Mouse (Mus musculus): ENCODE results near the gene Gnas. TPM values are rescaled to one million over a fixed set of nuclear protein-coding genes. Genes with fewer than 3 reads are reported as not detected.
A peak's percentile ranks its signal among the peaks of the same experiment; 100 is the strongest.

The Gnas gene
- polyA plus RNA-seq, 1 experiment from 2014 or later: 1,406 TPM

DNA sequence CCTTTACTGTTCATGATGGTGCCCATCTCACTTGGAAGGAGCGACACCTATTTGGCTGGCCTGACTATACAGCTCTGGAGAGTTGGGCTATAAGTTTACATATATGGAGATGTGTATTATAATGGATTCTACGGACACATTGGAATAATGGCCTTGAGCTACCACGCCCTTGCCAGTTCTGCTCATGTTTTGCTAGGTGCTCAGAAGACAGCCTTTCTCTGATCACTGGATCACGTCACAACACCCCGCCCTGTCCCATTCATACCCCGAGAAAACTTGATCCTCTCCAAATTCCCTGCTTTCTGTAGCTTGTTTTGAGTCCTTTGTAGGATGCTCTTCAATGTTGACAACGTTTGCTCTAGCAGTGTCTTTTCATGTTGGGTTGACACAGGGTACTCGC is 19.9 kb upstream of the Gnas start:
- no peak for DNase-seq (ENCODE audit: low spot score)
- no peak overlapping the region for H3K27ac ChIP-seq (replicated peaks; ENCODE audit: low read depth, low read length)
- peaks cover 4% of the 10 kb centered on the region; the same call in 1 of the 2 replicates for H3K36me3 ChIP-seq (ENCODE audit: control insufficient read depth, insufficient read depth, low read length)
- WGBS: 87% methylated on average over 8 of the region's 8 CpGs
- H3K9me3 ChIP-seq (ENCODE audit: control insufficient read depth, low read length): no peaks in the 10 kb centered on the region
- H3K4me3 ChIP-seq (ENCODE audit: low read depth, low read length): no peak overlapping the region
- no peak for ATAC-seq (ENCODE audit: insufficient number of reproducible peaks, low FRiP score, low TSS enrichment, low read depth)
- H3K4me1 ChIP-seq (ENCODE audit: control insufficient read depth, insufficient read depth, low read length): no peaks in the 10 kb centered on the region
- no peak overlapping the region for H3K9ac ChIP-seq (ENCODE audit: low read length)
- H3K4me2 ChIP-seq (ENCODE audit: low read depth, severe bottlenecking): no peak overlapping the region
- H3K27me3 ChIP-seq (ENCODE audit: control insufficient read depth, insufficient read depth, low read length): no peaks in the 10 kb centered on the region

DNA sequence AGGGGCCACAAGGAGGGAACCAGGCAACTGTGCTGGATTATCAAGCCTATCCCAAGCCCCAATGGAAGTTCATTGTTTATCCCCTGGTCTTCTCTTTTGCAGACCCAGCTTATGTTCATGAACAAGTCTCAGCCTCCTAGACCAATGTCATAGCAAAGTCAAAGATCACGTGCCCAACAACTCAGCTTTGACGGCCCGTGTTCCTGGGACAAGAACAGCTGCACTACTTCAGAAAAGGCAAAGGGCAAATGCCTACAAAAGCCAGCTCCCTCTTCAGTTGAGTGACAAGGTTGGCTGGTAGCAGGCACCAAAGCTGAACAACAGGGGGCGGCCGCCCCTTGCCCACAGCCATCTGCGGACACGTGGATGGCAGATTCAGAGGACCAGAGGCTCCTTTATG is 13.7 kb upstream of the Gnas start:
- Histone ChIP-seq H3K4me1 (ENCODE audit: control insufficient read depth, insufficient read depth, low read length) (no peaks in the 10 kb centered on the region), H3K36me3 (ENCODE audit: control insufficient read depth, insufficient read depth, low read length) (peaks cover 4% of the 10 kb centered on the region; the same call in 1 of the 2 replicates), H3K27me3 (ENCODE audit: control insufficient read depth, insufficient read depth, low read length) (no peaks in the 10 kb centered on the region), H3K9ac (ENCODE audit: low read length) (no peak overlapping the region), H3K9me3 (ENCODE audit: control insufficient read depth, low read length) (no peaks in the 10 kb centered on the region), H3K4me3 (ENCODE audit: low read depth, low read length) (no peak overlapping the region), H3K27ac (replicated peaks; ENCODE audit: low read depth, low read length) (no peak overlapping the region), H3K4me2 (ENCODE audit: low read depth, severe bottlenecking) (no peak overlapping the region)
- ATAC-seq (ENCODE audit: insufficient number of reproducible peaks, low FRiP score, low TSS enrichment, low read depth) (no peak), DNase-seq (ENCODE audit: low spot score) (no peak)
- WGBS: 88% methylated on average over 7 of the region's 7 CpGs

DNA sequence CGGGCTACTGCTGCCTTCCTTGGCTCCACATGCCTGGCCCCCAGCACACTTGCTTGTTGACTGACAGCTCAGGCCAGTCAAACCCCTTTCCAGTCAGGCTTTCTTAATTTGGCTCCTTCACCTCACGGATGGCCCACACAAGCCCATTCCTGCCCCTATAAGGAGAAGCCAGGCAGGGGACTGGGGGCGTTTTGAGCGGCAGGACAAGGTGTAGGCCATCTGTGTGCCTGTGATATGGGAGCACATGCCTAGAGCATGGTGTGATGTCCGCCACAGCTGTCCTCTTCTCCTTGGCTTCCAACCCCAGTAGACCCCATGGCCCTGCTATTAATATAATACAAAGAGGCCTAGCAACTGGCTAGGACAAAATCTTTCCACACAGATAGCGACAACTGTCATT is 12.7 kb upstream of the Gnas start:
- ATAC-seq (ENCODE audit: insufficient number of reproducible peaks, low FRiP score, low TSS enrichment, low read depth) (no peak), DNase-seq (ENCODE audit: low spot score) (no peak)
- Histone ChIP-seq H3K4me3 (ENCODE audit: low read depth, low read length) (no peak overlapping the region), H3K4me1 (ENCODE audit: control insufficient read depth, insufficient read depth, low read length) (no peaks in the 10 kb centered on the region), H3K9ac (ENCODE audit: low read length) (no peak overlapping the region), H3K27me3 (ENCODE audit: control insufficient read depth, insufficient read depth, low read length) (no peaks in the 10 kb centered on the region), H3K27ac (replicated peaks; ENCODE audit: low read depth, low read length) (no peak overlapping the region), H3K9me3 (ENCODE audit: control insufficient read depth, low read length) (no peaks in the 10 kb centered on the region), H3K36me3 (ENCODE audit: control insufficient read depth, insufficient read depth, low read length) (peaks cover 4% of the 10 kb centered on the region; the same call in 1 of the 2 replicates), H3K4me2 (ENCODE audit: low read depth, severe bottlenecking) (no peak overlapping the region)
- 82% methylated on average over 6 of the region's 6 CpGs for WGBS

DNA sequence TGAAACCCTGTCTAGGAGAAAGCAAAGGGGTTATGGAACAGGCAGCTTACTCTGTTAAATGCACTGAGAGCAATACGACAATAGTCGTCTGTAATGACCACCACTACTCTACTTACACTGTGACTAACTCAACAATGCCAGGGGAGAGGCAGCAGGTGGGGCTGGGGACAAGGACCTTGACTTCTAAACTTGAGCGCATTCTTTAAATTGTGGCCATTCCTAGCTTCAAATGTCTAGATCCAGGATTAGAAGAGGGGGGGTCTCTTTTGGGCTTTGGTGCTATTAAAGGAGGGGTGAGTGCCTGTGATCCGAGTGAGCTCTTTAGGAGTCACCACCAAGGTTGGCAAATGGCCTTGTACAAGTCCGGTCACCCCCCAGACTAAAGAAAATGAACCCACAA is 11.0 kb upstream of the Gnas start:
- no peaks in the 10 kb centered on the region; the same call in 1 of the 2 replicates for H3K36me3 ChIP-seq (ENCODE audit: control insufficient read depth, insufficient read depth, low read length)
- no peak for ATAC-seq (ENCODE audit: insufficient number of reproducible peaks, low FRiP score, low TSS enrichment, low read depth)
- WGBS: 82% methylated on average over 5 of the region's 5 CpGs

DNA sequence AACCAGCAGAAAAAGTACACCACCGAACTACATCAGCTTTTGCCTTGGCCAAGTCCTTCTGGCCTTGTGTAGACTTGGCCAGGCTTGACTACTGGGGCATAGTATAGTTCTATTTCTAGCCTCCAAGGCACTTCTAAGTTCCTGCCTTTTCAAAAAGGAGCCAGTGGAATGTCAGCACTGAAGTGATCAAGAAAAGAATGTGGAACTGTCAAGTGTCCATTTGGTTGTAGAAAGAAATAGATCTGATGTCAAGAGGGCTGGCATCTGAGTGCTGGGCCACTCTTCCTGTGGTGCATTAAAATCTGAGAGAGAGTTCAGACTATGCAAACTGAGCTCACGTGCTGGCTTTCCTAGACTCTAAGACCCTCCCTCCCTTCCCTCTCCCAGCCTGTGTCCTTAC is 10.2 kb upstream of the Gnas start:
- no peaks in the 10 kb centered on the region for H3K4me1 ChIP-seq (ENCODE audit: control insufficient read depth, insufficient read depth, low read length)
- no peak overlapping the region for H3K4me2 ChIP-seq (ENCODE audit: low read depth, severe bottlenecking)
- H3K9me3 ChIP-seq (ENCODE audit: control insufficient read depth, low read length): no peaks in the 10 kb centered on the region
- no peaks in the 10 kb centered on the region for H3K27me3 ChIP-seq (ENCODE audit: control insufficient read depth, insufficient read depth, low read length)
- no peak for ATAC-seq (ENCODE audit: insufficient number of reproducible peaks, low FRiP score, low TSS enrichment, low read depth)
- DNase-seq (ENCODE audit: low spot score): no peak
- no peaks in the 10 kb centered on the region; the same call in 1 of the 2 replicates for H3K36me3 ChIP-seq (ENCODE audit: control insufficient read depth, insufficient read depth, low read length)
- H3K9ac ChIP-seq (ENCODE audit: low read length): no peak overlapping the region
- no peak overlapping the region for H3K4me3 ChIP-seq (ENCODE audit: low read depth, low read length)
- H3K27ac ChIP-seq (replicated peaks; ENCODE audit: low read depth, low read length): no peak overlapping the region
- 91% methylated on average over 2 of the region's 2 CpGs for WGBS

More for the DNA sequence above, 11.0 kb upstream of the Gnas start:
- Histone ChIP-seq H3K4me1 (ENCODE audit: control insufficient read depth, insufficient read depth, low read length) (no peaks in the 10 kb centered on the region), H3K4me3 (ENCODE audit: low read depth, low read length) (no peak overlapping the region), H3K27me3 (ENCODE audit: control insufficient read depth, insufficient read depth, low read length) (no peaks in the 10 kb centered on the region), H3K27ac (replicated peaks; ENCODE audit: low read depth, low read length) (no peak overlapping the region), H3K4me2 (ENCODE audit: low read depth, severe bottlenecking) (no peak overlapping the region), H3K9me3 (ENCODE audit: control insufficient read depth, low read length) (no peaks in the 10 kb centered on the region), H3K9ac (ENCODE audit: low read length) (no peak overlapping the region)
- DNase-seq (ENCODE audit: low spot score): no peak

DNA sequence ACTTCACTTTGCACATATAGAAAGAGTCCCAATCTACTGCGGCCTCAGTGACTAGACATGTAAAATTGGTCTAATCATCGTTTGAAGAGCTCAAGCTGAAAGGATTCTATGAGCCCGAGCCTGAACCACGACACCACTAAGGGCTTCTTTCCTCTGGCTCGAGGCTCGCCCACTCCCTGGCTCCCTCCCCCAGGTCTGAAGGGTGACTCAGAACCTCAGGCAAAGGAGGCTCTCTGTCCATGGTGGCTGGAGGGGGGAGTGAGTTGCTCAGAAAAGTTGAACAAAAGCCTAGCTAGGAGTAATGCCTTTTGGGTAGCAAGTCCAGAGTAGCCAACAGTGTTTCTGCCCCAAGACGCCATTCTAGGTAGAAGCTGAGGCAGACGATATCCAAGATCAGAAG is 4.3 kb upstream of the Gnas start:
- H3K4me3 ChIP-seq (ENCODE audit: low read depth, low read length): no peak overlapping the region
- ATAC-seq (ENCODE audit: insufficient number of reproducible peaks, low FRiP score, low TSS enrichment, low read depth) (no peak), DNase-seq (ENCODE audit: low spot score) (no peak)
- H3K27ac ChIP-seq (replicated peaks; ENCODE audit: low read depth, low read length): no peak overlapping the region
- H3K36me3 ChIP-seq (ENCODE audit: control insufficient read depth, insufficient read depth, low read length): peaks cover 9% of the 10 kb centered on the region
- 77% methylated on average over 8 of the region's 8 CpGs for WGBS
- no peaks in the 10 kb centered on the region; the same call in 1 of the 2 replicates for H3K9me3 ChIP-seq (ENCODE audit: control insufficient read depth, low read length)
- H3K4me1 ChIP-seq (ENCODE audit: control insufficient read depth, insufficient read depth, low read length): no peaks in the 10 kb centered on the region
- no peak overlapping the region for H3K4me2 ChIP-seq (ENCODE audit: low read depth, severe bottlenecking)
- H3K9ac ChIP-seq (ENCODE audit: low read length): no peak overlapping the region
- H3K27me3 ChIP-seq (ENCODE audit: control insufficient read depth, insufficient read depth, low read length): peaks cover 8% of the 10 kb centered on the region

DNA sequence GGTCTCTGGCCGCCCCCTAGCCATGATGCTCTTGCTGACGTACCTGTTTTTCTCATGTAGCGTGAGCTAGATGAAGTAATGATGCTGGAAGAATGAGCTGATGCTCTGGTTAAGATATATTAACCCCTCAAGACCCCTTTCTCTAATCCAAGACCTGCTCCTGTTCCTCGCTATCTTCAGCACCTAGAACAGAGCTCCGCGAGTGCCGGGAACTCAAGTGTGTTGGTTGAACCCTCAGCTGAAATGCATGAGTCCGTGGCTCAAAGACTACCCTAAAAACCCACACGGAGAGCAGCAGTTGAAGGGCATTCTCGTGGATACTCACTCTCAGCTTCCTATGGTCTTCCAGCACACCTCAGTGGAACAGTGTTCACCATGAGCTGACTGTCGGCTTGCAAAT is 779 bp upstream of the Gnas start:
- peak overlapping the region; percentile 47; the same call in 1 of the 2 replicates for H3K4me2 ChIP-seq (ENCODE audit: low read depth, severe bottlenecking)
- ATAC-seq (ENCODE audit: insufficient number of reproducible peaks, low FRiP score, low TSS enrichment, low read depth): no peak
- H3K36me3 ChIP-seq (ENCODE audit: control insufficient read depth, insufficient read depth, low read length): peaks cover 35% of the 10 kb centered on the region
- no peak overlapping the region for H3K27ac ChIP-seq (replicated peaks; ENCODE audit: low read depth, low read length)
- H3K4me1 ChIP-seq (ENCODE audit: control insufficient read depth, insufficient read depth, low read length): no peaks in the 10 kb centered on the region
- peaks cover 34% of the 10 kb centered on the region for H3K27me3 ChIP-seq (ENCODE audit: control insufficient read depth, insufficient read depth, low read length)
- no peak overlapping the region for H3K4me3 ChIP-seq (ENCODE audit: low read depth, low read length)
- 55% methylated on average over 11 of the region's 11 CpGs for WGBS
- no peak overlapping the region for H3K9ac ChIP-seq (ENCODE audit: low read length)
- no peak for DNase-seq (ENCODE audit: low spot score)
- peaks cover 12% of the 10 kb centered on the region for H3K9me3 ChIP-seq (ENCODE audit: control insufficient read depth, low read length)

DNA sequence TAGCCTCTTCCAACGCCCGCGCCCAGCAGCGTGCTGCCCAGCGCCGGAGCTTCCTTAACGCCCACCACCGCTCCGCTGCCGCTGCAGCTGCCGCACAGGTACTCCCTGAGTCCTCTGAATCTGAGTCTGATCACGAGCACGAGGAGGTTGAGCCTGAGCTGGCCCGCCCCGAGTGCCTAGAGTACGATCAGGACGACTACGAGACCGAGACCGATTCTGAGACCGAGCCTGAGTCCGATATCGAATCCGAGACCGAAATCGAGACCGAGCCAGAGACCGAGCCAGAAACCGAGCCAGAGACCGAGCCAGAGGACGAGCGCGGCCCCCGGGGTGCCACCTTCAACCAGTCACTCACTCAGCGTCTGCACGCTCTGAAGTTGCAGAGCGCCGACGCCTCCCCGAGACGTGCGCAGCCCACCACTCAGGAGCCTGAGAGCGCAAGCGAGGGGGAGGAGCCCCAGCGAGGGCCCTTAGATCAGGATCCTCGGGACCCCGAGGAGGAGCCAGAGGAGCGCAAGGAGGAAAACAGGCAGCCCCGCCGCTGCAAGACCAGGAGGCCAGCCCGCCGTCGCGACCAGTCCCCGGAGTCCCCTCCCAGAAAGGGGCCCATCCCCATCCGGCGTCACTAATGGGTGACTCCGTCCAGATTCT is 812 bp downstream of the Gnas start:
- 46% methylated on average over 58 of the region's 58 CpGs for WGBS
- H3K9ac ChIP-seq (ENCODE audit: low read length): no peak overlapping the region
- H3K9me3 ChIP-seq (ENCODE audit: control insufficient read depth, low read length): peaks cover 12% of the 10 kb centered on the region
- ATAC-seq (ENCODE audit: insufficient number of reproducible peaks, low FRiP score, low TSS enrichment, low read depth) (no peak), DNase-seq (ENCODE audit: low spot score) (peak; percentile 43)
- no peaks in the 10 kb centered on the region for H3K4me1 ChIP-seq (ENCODE audit: control insufficient read depth, insufficient read depth, low read length)
- H3K27me3 ChIP-seq (ENCODE audit: control insufficient read depth, insufficient read depth, low read length): peaks cover 37% of the 10 kb centered on the region
- no peak overlapping the region for H3K27ac ChIP-seq (replicated peaks; ENCODE audit: low read depth, low read length)
- peak overlapping the region; percentile 47 for H3K4me2 ChIP-seq (ENCODE audit: low read depth, severe bottlenecking)
- H3K36me3 ChIP-seq (ENCODE audit: control insufficient read depth, insufficient read depth, low read length): peaks cover 36% of the 10 kb centered on the region
- peak overlapping the region; percentile 23 for H3K4me3 ChIP-seq (ENCODE audit: low read depth, low read length)
